Mouse (Mus musculus) embryonic facial prominence, embryonic 10.5 days (tissue): ENCODE measurements around the gene Btn2a2. TPM values are rescaled to one million over a fixed set of nuclear protein-coding genes. Genes with fewer than 3 reads are reported as not detected.

Source experiments
- DNase-seq: peaks from one replicate; pipeline ENCODE4 v3.0.0-alpha.2; 2017; ENCODE audit warnings: low spot score
- H3K27ac ChIP-seq: fragments of 300-500 bp; sonication (generic); replicated peaks from 2 replicates; pipeline ENCODE4 v1.5.1; 2016; ENCODE audit warnings: mild to moderate bottlenecking
- H3K27me3 ChIP-seq: fragments of 300-500 bp; sonication (generic); replicated peaks from 2 replicates; pipeline ENCODE4 v1.6.1; 2016; ENCODE audit warnings: low read depth, mild to moderate bottlenecking; ENCODE audit not compliant: poor library complexity, severe bottlenecking
- H3K36me3 ChIP-seq: fragments of 300-500 bp; sonication (generic); replicated peaks from 2 replicates; pipeline ENCODE4 v1.6.1; 2016; ENCODE audit warnings: mild to moderate bottlenecking, moderate library complexity
- H3K4me1 ChIP-seq: fragments of 300-500 bp; sonication (generic); 2 replicates; pipeline ENCODE4 v1.6.1; 2016
- H3K4me3 ChIP-seq: fragments of 300-500 bp; sonication (generic); 2 replicates; pipeline ENCODE4 v1.5.1; 2016; ENCODE audit warnings: mild to moderate bottlenecking, moderate library complexity
- H3K9me3 ChIP-seq: fragments of 300-500 bp; sonication (generic); 2 replicates; pipeline ENCODE4 v1.6.1; 2016; ENCODE audit warnings: mild to moderate bottlenecking
- WGBS: fragments of 180-500 bp; shearing (Covaris S2); methylation state at CpG from one replicate; pipeline ENCODE4 v1.1.7; 2016; 5-methylcytosine and 5-hydroxymethylcytosine counted together
- microRNA-seq: library from miRNA; unstranded; fragments of <30 nt; microRNA quantifications from one replicate; pipeline ENCODE4, GENCODE M21; 2017
- polyA plus RNA-seq: library from polyadenylated mRNA; unstranded; fragments of >200 nt; fragmentation: Nextera tagmentation; extraction: Ambion mirVana; gene quantifications from 2 replicates; pipeline ENCODE4 v1.2.1, GENCODE M21; 2016

The Btn2a2 gene
- polyA plus RNA-seq, 1 experiment from 2014 or later = 1.2 TPM

GRCm38 (mm10) chr13:23435241-23435640 is 53.4 kb downstream of the Btn2a2 start:
- Histone ChIP-seq H3K4me3 (peak overlapping the region; percentile 66), H3K27me3 (no peaks in the 10 kb centered on the region), H3K9me3 (no peaks in the 10 kb centered on the region), H3K27ac (0 out of 2 replicates have a peak overlapping the region, but pooled peaks have one; percentile 51), H3K36me3 (no peaks in the 10 kb centered on the region), H3K4me1 (peaks cover 26% of the 10 kb centered on the region)
- 21% methylated on average over 4 of the region's 4 CpGs for WGBS
- DNase-seq = no peak

GRCm38 (mm10) chr13:23434426-23434825 is 54.2 kb downstream of the Btn2a2 start:
- peak overlapping the region; percentile 66 for H3K4me3 ChIP-seq
- WGBS = 5% methylated on average over 7 of the region's 7 CpGs
- DNase-seq = no peak

DNA sequence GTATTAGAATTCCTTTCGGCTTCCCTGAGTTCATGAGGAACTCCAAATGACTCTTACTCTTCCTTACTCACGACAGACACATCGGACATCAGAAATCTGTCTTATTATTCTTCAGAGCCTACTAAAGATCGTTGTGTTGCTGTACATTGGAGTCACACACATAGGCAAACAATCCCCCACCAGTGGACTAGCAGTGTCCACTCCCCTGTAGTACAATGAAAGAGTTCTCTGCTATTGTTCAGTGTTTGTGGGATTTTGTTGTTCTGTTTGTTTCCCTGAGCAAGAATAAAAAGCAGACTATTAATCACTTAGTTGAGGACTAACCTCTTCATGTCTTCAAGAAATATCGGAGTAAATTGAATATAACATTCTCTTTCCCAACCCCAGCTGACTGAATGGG is 54.9 kb downstream of the Btn2a2 start:
- H3K4me3 ChIP-seq = peak overlapping the region; percentile 66
- WGBS = 61% methylated on average over 5 of the region's 5 CpGs
- H3K36me3 ChIP-seq = no peaks in the 10 kb centered on the region
- no peaks in the 10 kb centered on the region for H3K27me3 ChIP-seq
- H3K9me3 ChIP-seq = no peaks in the 10 kb centered on the region
- H3K27ac ChIP-seq = no peak overlapping the region
- no peak for DNase-seq
- peaks cover 30% of the 10 kb centered on the region for H3K4me1 ChIP-seq

More at GRCm38 (mm10) chr13:23434426-23434825, 54.2 kb downstream of the Btn2a2 start:
- Histone ChIP-seq H3K27me3 (no peaks in the 10 kb centered on the region), H3K9me3 (no peaks in the 10 kb centered on the region), H3K36me3 (no peaks in the 10 kb centered on the region), H3K4me1 (peaks cover 30% of the 10 kb centered on the region), H3K27ac (peak overlapping the region; percentile 40)

DNA sequence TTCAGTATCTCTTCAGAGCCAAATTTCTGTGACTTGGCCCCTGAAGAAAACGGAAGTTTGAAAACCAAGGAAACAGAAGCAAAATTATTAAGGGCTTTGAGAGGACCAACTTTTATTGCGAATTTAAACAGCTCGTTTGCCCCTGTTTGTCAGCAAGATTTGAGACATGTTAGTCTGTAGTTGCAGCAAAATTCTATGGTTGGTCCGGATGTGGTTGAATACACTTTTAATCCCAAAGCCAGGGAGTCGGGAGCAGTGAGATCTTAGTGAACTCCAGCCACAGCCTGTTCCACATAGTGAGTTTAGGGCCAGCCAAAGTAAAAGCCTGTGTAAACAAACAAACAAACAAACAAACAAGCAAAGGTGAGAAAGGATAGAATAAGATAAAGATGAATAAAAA is 55.5 kb downstream of the Btn2a2 start:
- Histone ChIP-seq H3K27me3 (no peaks in the 10 kb centered on the region), H3K36me3 (no peaks in the 10 kb centered on the region), H3K27ac (no peak overlapping the region; the same call in 1 of the 2 replicates), H3K4me3 (peak overlapping the region; percentile 66), H3K4me1 (peaks cover 30% of the 10 kb centered on the region), H3K9me3 (no peaks in the 10 kb centered on the region)
- no peak for DNase-seq
- WGBS = 19% methylated on average over 5 of the region's 5 CpGs

GRCm38 (mm10) chr13:23432562-23433201 is 56.0 kb downstream of the Btn2a2 start:
- Histone ChIP-seq H3K4me3 (peak overlapping the region; percentile 66), H3K27ac (peak overlapping the region; percentile 93), H3K27me3 (no peaks in the 10 kb centered on the region), H3K9me3 (no peaks in the 10 kb centered on the region), H3K36me3 (no peaks in the 10 kb centered on the region), H3K4me1 (peaks cover 30% of the 10 kb centered on the region)
- DNase-seq = peak; percentile 97
- WGBS = under 1% methylated on average over 28 of the region's 28 CpGs

GRCm38 (mm10) chr13:23431351-23431771 is 57.3 kb downstream of the Btn2a2 start:
- under 1% methylated on average over 15 of the region's 15 CpGs for WGBS
- Histone ChIP-seq H3K9me3 (no peaks in the 10 kb centered on the region), H3K27me3 (no peaks in the 10 kb centered on the region), H3K27ac (peak overlapping the region; percentile 93), H3K4me1 (peaks cover 30% of the 10 kb centered on the region), H3K4me3 (peak overlapping the region; percentile 66), H3K36me3 (no peaks in the 10 kb centered on the region)
- peak; percentile 84 for DNase-seq

- WGBS = under 1% methylated on average over 17 of the region's 17 CpGs
- H3K4me1 ChIP-seq = peaks cover 29% of the 10 kb centered on the region
Observed at GRCm38 (mm10) chr13:23430734-23431133, 57.9 kb downstream of the Btn2a2 start.

GRCm38 (mm10) chr13:23429771-23430380 is 58.8 kb downstream of the Btn2a2 start:
- Histone ChIP-seq H3K27ac (peak overlapping the region; percentile 93), H3K4me1 (peaks cover 23% of the 10 kb centered on the region), H3K9me3 (no peaks in the 10 kb centered on the region), H3K4me3 (peak overlapping the region; percentile 66), H3K27me3 (no peaks in the 10 kb centered on the region), H3K36me3 (no peaks in the 10 kb centered on the region)
- WGBS = 45% methylated on average over 10 of the region's 10 CpGs
- no peak for DNase-seq

More at GRCm38 (mm10) chr13:23430734-23431133, 57.9 kb downstream of the Btn2a2 start:
- no peaks in the 10 kb centered on the region for H3K27me3 ChIP-seq
- H3K36me3 ChIP-seq = no peaks in the 10 kb centered on the region
- H3K4me3 ChIP-seq = peak overlapping the region; percentile 66
- H3K9me3 ChIP-seq = no peaks in the 10 kb centered on the region
- peak; percentile 82 for DNase-seq
- peak overlapping the region; percentile 93 for H3K27ac ChIP-seq

GRCm38 (mm10) chr13:23428166-23428993 is 60.3 kb downstream of the Btn2a2 start:
- WGBS = 51% methylated on average over 16 of the region's 16 CpGs
- Histone ChIP-seq H3K27me3 (no peaks in the 10 kb centered on the region), H3K4me3 (no peak overlapping the region)

More at GRCm38 (mm10) chr13:23428166-23428993, 60.3 kb downstream of the Btn2a2 start:
- no peaks in the 10 kb centered on the region for H3K9me3 ChIP-seq
- no peak for DNase-seq
- H3K4me1 ChIP-seq = peaks cover 13% of the 10 kb centered on the region
- H3K27ac ChIP-seq = no peak overlapping the region
- H3K36me3 ChIP-seq = no peaks in the 10 kb centered on the region

Small RNA genes within 50 kb of the gene (microRNA-seq; reads per million reads assigned to microRNA genes)
- gene Gm44297 (not detected), gene n-TStga1 (1.8 reads per million)

Other genes starting within 250 kb of the Btn2a2 start
- gene Vmn1r223, start 241.7 kb downstream of the Btn2a2 start, polyA plus RNA-seq = not detected in 2 replicates
- gene Zfp322a, start 119.6 kb downstream of the Btn2a2 start, polyA plus RNA-seq = 59.9 and 60.6 TPM in 2 replicates
- gene Abt1, start 65.0 kb downstream of the Btn2a2 start, polyA plus RNA-seq = 15.0 and 15.6 TPM in 2 replicates
- 0.12 and 0.16 TPM in 2 replicates for gene Btn1a1, start 23.0 kb downstream of the Btn2a2 start, polyA plus RNA-seq
- gene Hist1h4h, start 42.2 kb upstream of the Btn2a2 start, polyA plus RNA-seq = 2.7 and 3.0 TPM in 2 replicates
- gene Hist1h2af, start 45.0 kb upstream of the Btn2a2 start, polyA plus RNA-seq = 4.8 and 5.5 TPM in 2 replicates
- gene Hist1h3g, start 46.6 kb upstream of the Btn2a2 start, polyA plus RNA-seq = 6.5 and 7.7 TPM in 2 replicates
- gene Hist1h2bh, start 54.5 kb upstream of the Btn2a2 start, polyA plus RNA-seq = 1.1 TPM in 2 replicates
- 0.97 and 1.2 TPM in 2 replicates for gene Hist1h3f, start 55.2 kb upstream of the Btn2a2 start, polyA plus RNA-seq
- gene Hist1h4f, start 62.8 kb upstream of the Btn2a2 start, polyA plus RNA-seq = 1.00 and 1.2 TPM in 2 replicates
- 0.58 and 0.60 TPM in 2 replicates for gene Hist1h1d, start 64.4 kb upstream of the Btn2a2 start, polyA plus RNA-seq
- 5.8 and 6.8 TPM in 2 replicates for gene Hist1h3e, start 73.5 kb upstream of the Btn2a2 start, polyA plus RNA-seq
- 96.8 and 97.7 TPM in 2 replicates for gene Hist1h2ae, start 82.4 kb upstream of the Btn2a2 start, polyA plus RNA-seq
- 7.0 and 9.8 TPM in 2 replicates for gene Hist1h2bg, start 82.5 kb upstream of the Btn2a2 start, polyA plus RNA-seq
- gene Hist1h2bf, start 85.3 kb upstream of the Btn2a2 start, polyA plus RNA-seq = 4.0 and 4.8 TPM in 2 replicates
- gene Hist1h2ad, start 85.5 kb upstream of the Btn2a2 start, polyA plus RNA-seq = 0.97 and 3.8 TPM in 2 replicates
- 9.3 and 10.5 TPM in 2 replicates for gene Hist1h3d, start 86.9 kb upstream of the Btn2a2 start, polyA plus RNA-seq
- gene Hist1h4d, start 92.7 kb upstream of the Btn2a2 start, polyA plus RNA-seq = 97.2 and 97.7 TPM in 2 replicates
- gene Hist1h2be, start 132.3 kb upstream of the Btn2a2 start, polyA plus RNA-seq = 3.1 and 4.0 TPM in 2 replicates
- 18.4 and 19.5 TPM in 2 replicates for gene Hist1h1e, start 133.7 kb upstream of the Btn2a2 start, polyA plus RNA-seq
- 0.91 and 1.3 TPM in 2 replicates for gene Hist1h2ac, start 195.1 kb upstream of the Btn2a2 start, polyA plus RNA-seq
- 19.0 and 20.3 TPM in 2 replicates for gene Hist1h2bc, start 195.3 kb upstream of the Btn2a2 start, polyA plus RNA-seq
- gene Hist1h1t, start 207.0 kb upstream of the Btn2a2 start, polyA plus RNA-seq = 0.28 TPM in 1 of 2 replicates, not detected in the other
- gene Hist1h4c, start 209.6 kb upstream of the Btn2a2 start, polyA plus RNA-seq = 6.6 and 6.8 TPM in 2 replicates
- gene Hfe, start 222.0 kb upstream of the Btn2a2 start, polyA plus RNA-seq = 1.5 and 2.0 TPM in 2 replicates
- gene Hist1h1c, start 250.0 kb upstream of the Btn2a2 start, polyA plus RNA-seq = 9.1 and 9.2 TPM in 2 replicates